Mouse (Mus musculus) ovary, postnatal 10 days (tissue): ENCODE measurements around the gene Gatm.

Experiments used
- DNase-seq: peaks from one replicate; pipeline ENCODE4 v3.0.0; 2022; ENCODE audit warnings: low spot score

Gatm gene

DNA sequence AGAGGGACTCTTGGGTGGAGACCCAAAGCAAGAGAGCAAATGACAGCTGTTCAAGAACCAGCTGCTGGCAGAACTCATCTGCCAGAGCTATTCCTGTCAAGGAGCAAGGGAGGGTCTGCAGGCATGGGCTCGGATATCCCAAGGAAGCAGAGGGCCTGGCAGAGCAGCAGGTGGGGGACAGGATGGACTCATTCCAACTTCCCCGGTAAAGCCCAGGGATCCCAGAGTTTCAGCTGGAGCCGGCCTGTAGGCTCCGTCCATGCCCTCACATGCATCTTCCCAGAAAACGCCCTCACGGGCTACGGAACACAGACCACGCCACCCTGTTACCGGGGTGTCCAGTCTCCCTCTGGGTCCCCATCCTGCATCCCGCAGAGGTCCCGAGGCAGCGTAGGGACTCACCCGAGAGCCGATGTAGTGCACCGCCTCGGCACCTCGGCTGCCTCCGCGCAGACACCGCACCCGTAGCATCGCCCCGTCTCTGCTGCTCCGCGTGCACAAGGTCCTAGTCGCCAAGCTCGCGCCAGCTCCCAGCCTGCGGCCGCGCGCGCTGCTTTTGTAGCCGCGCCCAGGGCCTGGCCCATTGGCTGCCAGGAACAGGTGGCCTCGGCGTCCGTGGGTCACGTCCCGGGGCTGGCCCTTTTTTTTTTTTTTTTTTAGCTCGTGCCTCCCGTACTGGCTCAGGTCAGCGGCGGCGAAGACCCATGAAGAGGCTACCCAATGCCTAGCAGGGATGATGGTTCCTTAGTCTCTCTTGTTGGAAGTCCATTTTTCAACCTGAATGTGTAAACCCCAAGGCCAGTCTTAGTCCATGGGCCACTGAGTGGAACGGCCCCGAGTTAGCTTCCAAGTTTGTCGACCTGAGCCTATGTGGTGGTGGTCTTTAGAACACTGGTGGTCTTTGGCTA is at the start of gene Gatm:
Gatm (minus strand) TSS at position 558 of the 908 bp plus-strand sequence.
- DNase-seq = peak; percentile 39

DNA sequence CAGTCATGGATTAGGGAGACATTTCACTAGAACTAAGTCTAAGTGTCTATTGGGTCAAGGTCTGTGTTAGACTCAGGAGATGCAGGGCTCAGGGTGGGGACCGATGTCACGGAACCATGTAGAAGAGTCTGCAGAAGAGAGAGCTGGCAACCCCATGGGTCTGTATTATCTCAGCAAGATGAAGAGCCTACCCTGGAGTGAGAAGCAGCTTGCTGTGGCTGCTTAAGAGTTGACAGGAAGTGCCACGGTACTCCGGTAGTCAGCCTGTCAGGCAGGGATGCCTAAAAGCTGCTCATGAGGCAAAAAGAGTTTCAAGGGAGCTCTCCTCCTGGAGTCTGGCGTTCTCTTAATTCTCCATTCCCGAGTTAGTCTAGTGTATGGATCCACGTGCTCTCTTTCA is 48.7 kb upstream of the Gatm start:
- no peak for DNase-seq

DNA sequence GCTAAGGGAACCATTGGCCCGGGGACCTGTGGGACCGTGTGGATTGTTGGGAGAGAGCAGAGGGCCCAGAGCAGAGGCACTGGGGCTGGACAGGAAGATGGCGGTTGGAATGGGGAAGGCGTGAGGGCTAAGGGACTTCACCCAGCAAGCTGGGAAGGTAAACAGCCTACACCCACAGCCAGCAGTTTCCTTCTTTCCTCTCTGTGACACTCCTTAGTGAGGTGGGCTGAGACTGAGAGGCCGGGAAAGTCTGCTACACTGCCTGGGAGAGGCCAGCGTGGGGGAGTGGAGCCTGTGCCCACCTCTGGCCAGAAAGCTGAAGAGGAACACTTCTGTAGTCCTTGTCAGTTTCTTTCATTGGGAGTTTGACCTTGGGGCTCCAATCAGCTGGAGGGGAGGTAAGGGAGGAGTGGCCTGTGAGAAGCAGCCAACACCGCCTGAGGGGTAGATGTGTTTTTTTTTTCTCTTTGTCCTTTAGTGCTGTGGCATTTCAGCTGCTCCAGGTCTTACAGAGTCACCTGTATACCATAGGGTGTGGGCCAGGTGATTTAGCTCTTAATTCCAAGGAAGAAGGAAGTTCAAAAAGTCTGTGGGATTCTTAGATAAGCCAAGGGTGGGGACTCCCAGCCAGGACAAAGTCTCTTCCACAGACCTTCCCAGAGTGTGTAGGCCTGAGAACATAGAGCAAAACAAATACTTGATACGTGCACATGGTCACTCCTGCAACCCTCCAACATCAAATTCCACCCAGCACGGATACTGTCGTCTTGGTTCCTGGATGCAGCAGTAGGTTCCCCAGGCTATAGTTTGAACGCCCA is 46.8 kb upstream of the Gatm start:
- DNase-seq = no peak

DNA sequence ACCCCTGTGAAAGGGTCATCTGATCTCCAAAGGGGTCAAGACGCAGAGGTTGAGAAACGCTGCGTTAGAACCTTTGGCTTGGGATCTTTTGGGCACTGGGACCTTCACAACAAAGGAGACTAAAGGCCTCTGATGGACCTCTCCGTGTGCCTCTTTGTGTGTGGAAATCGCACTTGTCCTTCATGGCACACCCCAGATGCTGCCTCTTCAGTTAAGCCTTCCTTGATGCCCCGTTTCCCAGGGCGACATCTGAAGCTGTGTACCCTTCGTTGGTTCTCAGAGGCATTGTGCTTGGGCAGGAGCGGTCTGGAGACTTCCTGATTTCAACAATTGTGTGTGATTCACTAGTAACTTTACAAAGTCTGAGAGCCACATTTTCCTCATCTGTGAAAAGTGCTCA is 45.7 kb upstream of the Gatm start:
- no peak for DNase-seq

DNA sequence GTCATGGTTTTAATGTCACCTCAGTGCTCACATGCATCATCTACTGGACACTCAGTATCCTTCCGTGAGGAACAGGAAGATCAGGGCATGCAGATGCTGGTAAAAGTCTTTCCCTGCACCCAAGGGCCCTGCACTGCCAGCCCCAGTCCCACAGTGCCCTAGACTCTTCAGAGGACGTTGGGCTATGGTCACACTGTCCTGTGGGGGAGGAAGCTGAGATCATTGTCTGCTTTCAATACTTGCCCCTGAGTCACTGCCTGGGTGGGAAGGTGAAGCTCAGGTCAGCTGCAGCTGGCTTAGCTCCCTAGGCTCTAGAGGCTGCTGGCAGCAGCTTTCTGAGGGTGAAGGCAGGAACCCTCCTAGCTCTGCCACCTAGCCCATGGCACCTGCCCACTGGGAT is 44.9 kb upstream of the Gatm start:
- no peak for DNase-seq

DNA sequence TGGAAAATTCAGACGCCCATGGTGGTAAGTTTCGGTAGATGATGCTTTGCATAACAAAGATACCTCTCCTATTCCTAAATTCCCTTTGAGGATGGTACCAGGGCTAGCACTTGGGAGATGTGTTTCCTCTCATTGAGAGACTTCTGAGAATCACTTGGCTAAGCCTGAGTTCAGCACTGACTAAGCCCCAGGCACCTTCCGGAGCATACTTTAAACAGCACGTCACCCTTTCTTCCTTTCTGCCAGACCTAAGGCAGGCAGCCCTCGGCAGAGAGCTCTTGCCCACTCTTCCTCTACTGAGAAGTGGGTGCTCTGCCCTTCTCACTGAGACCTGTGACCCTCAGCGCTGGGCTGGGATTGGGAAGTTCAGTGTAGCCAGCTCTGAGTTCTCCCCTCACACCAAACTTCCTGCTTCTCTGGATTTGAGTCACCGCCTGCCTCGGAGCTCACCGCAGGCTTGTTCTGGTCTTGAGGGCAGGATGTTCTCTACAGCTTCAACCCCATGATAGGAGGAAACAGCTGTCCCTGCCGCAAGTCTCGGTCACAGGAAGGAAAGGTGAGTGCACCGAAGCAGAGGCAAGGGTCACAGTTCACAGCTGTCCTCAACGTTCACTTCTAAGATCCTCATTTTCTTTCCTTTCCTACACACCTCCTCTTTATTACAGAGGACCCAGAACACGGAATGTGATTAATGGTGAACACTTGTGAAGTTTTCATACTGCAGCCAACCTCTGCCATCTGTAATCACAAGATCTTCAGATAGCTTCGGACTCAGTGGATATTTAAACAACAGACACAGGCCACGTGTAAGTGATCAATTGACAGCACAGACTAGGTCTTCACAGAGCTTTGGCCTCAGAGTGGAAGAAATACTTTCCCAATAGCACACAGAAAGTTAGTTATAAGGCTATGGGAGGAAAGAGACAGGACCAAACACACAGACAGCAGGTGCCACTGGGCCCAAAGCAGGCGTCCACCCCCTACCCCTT is 41.3 kb upstream of the Gatm start:
- no peak for DNase-seq

DNA sequence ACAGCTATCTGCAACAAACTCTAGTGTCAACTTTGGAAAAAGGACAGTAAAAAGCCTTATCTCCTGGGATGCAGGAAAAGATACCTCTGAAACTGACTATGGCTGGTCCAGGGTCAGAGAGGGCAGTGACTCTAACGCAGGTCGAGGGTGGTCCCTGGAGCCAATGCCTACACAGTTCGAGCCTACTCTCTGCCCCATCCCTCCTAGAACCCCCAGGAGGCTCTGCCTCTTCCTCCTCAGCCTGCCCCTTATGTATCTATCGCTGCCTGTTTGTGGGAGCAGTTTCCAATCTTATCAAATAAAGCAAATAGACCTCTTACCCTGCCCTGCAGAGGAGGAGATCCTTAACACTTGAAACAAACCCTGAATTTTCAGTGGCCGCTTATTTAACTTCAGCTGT is 27.6 kb upstream of the Gatm start:
- no peak for DNase-seq

DNA sequence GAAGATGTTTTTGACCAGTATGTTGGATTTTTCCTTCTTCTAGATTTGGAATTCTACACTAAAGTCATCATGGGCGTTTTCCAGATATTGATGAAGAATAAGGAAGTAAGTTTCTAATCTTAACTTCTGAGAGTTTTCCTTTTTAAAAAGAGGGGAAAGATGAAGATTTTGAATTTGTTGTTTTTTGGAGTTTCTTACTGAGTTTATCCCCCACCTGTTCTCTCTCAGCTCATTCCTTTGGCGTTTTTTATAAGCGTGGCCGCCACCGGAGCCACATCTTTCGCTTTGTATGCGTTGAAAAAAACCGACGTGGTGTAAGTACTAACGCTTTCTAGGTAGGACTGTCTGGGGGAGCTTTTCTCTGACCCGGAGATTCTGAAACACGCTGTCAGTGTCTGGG is 26.9 kb upstream of the Gatm start:
- DNase-seq = no peak

DNA sequence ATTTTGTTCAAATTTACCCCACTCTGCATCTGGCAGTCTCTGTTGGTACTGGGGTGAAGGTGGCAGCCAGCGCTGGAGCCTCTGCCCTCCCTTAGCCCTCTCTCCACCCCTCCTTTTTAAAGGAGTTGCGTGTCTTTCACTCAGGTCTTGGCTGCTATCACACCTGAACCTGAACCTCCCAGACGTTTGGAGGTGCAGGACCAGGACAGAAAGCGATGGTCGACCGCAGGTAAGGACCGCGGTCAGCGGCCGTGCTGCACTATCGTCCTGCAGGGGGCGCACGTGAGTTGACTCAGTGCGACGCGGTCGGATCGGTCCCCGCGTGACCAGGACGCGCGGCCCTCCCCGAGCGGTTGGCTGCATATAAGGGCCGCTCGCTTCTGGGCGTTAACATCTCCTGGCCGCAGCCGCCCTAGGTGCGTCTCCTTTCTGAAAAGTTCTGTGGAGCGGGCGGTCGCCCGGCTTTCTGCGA is 26.5 kb upstream of the Gatm start:
- DNase-seq = peak; percentile 47

DNA sequence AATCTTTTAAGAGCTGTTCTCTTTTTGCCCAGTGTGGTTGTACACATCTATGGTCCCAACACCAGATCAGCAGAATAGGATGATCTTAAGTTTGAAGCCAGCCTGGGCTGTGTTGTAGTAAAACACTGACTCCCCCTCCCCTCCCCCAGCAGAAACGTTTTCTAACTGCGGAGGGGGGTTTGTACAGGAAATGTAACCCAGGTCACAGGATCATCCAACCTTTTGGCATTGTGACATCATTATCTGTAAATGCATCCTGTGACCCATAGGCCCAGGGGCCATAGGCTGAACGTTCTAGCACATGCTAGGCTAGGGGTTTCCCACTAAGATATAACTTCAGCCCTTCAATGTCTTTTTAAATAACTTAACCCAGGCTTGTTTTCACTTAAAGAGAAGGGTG is 25.6 kb upstream of the Gatm start, which contains the start of gene AA467197:
AA467197 (plus strand) TSS at position 301 of the 400 bp plus-strand sequence.
- DNase-seq = no peak

DNA sequence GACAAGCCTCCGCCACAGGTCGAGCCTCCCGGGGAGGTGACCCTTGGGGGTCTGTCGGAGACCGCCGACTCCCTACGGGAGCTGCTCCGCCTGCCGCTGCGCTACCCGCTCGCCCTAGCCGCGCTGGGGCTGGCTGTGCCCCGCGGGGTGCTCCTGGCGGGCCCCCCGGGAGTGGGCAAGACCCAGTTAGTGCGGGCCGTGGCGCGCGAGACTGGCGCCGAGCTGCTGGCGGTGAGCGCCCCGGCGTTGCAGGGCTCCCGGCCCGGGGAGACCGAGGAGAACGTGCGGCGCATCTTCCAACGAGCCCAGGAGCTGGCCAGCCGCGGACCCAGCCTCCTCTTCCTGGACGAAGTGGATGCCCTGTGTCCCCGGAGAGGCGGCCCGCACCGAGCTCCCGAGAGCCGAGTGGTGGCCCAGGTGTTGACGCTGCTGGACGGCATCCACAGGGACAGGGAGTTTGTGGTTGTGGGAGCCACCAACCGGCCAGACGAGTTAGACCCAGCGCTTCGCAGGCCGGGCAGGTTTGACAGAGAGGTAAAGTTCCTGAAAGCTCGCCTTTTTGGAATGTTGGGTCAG is 20.2 kb upstream of the Gatm start:
- no peak for DNase-seq

DNA sequence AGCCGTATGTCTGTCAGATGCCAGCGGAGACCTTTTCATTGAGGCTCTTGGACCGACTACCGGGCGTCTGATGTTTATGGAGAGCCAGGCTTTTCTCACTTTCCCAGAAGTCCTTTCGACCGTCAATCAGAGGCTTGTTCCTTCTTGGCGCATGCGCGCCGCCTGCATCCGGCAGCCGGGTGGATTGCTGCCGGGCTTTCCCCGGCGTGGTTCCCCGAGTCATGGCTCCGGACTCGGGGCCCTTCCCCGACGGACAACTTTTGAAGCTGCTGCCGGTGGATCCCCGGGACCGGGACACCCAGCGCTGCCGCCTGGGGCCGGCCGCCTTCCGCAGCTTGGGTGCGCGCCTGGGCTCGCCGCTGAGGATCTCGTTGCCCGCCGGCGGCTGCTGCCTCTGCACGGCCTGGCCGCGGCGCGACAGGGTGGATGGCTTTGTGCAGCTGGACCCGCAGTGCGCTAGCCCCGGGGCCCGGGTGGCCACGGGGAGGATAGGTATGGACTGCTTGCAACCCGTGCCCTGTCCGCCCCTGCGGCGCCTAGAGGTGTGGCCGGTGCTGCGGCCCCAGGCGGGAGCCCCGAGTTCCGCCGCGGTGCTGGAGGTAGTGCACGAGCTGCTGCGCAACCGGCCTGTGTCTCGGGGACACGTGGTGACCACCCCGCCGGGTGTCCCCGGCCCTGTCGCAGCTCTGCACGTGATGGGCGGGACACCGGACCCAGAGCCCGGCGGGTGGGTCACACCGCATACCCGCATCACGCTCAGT is 19.5 kb upstream of the Gatm start:
- peak; percentile 59 for DNase-seq

DNA sequence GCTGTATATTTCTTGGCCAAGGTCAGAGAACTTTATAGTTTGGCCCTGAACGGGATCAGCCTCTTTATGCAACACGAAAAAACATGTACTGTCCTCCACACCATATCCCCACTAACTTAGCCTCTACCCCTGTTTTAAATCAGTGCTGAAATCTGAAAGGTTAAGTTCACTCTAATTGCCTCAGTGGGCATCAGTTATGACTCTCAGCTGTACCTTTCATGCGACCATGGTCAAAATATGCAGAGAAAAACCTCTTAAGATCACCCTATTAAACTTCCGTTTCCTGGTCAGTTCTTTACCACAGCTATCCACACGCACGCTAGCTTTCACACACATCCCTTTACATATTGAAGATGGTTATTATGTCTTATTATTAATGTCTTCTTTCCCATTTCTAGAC is 18.8 kb upstream of the Gatm start:
- DNase-seq = no peak

DNA sequence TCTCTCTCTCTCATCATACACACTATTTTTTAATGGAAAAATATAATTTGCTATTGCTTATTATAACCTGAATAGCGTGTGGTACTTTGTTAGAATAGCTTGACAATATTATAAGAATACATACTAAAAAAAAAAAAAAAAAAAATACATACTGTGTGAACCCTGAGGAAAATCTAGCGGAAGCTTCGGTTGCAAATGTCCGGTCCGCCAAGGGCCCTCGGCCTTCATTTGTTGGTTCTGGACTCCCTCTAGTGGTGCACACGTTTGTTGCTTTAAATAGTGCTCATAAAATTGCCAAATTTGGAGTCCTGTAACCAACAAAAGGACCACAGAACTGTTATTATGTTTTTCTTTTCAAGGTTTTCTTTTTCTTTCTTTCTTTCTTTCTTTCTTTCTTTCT is 17.9 kb upstream of the Gatm start:
- no peak for DNase-seq

DNA sequence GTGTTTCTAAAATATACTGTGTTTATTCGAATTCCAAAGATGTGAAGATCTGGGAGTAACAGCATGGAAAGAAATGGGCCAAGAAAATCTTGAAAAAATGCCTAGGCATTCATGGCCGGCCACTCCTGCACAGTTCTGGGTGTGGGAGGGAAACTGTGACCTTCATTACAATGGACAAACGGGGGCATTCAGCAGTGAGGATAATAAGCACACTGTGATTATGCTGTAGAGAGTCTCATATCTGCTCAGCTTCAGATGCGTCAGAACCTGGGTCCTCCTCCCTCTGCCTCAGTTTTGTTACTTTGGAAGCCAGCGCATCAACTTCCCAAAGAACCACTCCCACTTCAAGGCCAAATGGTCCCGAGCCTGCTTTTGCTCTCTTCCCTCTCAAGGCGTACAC is 14.8 kb upstream of the Gatm start:
- no peak for DNase-seq

DNA sequence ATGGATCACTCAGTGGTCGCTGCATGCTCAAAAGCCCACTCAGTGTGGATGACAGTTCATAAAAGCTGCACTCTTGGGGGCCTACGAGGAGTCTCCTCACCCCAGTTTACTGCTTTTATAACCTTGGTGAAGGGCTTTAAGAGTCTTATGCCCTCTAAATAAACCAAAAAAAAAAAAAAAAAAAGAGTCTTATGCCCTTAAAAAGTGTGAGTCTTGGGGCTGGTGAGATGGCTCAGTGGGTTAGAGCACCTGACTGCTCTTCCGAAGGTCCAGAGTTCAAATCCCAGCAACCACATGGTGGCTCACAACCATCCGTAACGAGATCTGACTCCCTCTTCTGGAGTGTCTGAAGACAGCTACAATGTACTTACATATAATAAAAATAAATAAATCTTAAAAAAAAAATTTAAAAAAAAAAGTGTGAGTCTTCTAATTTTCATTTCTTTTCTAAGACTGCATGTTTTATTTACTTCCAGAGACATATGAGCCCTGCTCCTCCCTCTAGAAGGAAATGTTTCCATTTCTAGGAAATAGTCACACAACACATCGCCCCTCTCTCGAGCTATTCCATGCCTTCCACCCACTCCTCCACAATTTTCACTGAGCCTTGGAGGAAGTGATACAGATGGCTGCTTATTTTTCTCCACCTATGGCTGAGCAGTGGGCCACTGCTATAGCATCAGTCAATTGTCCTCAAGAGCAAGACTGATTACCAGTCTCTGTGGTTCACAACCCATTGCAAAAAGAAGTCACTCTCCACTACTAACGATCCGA is 10.4 kb upstream of the Gatm start:
- no peak for DNase-seq

DNA sequence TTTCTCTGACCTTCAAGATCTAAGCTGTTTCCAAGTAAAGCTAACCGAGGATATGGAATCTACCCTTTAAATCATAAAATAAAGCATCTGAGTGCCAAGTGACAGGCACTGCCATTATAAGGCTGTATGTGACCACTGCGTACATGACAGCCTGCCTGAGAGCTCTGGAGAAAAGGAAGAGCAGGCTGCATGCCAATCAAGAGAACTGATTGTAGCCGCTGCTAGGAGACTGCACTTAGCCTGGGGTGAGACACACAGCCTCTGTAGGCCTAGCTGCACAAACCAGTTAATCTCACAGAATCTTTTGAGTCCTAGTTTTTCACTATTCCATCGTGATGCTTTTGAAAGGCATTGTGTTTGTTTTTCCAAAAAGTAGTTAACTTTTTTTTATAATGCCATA is 7.6 kb upstream of the Gatm start:
- DNase-seq = no peak

DNA sequence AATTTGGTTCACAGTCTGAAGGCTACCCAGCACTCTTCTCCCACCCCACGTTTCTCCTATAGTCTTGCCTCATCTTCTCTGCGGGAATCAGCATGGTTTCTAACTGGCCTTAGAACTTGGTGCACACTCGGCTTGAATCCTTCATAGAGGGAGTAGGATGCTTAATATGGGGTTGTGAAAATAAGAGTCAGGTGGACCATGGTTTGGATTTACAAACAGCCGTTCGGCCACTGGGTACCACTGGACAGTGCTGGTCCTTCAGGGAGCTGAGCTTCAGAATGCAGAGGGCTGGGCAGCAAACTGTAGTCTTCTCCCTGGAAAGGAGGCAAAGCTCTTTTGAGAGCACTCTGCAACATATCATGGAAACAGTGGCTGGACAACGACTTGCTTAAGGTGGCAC is 6.7 kb upstream of the Gatm start:
- no peak for DNase-seq

DNA sequence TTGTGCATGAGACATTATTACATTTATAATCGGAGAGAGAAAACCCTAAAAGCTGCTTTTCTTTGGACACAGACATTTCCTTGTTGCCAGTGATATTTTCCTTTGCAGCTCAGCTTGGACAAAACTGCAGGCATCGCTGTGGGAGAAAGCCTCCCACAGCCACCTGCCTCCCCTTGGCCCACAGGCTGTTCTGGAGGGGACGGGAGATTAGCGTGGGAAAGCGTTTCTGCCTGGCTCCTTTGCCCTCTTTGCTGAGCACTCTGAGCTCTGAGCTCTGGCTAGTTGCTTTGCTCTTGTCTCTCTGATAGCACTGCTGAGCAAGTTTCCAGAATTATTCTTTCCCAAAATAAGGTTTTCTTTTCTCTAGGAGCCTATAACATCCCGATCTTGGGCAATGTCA is 5.1 kb upstream of the Gatm start:
- DNase-seq = no peak

DNA sequence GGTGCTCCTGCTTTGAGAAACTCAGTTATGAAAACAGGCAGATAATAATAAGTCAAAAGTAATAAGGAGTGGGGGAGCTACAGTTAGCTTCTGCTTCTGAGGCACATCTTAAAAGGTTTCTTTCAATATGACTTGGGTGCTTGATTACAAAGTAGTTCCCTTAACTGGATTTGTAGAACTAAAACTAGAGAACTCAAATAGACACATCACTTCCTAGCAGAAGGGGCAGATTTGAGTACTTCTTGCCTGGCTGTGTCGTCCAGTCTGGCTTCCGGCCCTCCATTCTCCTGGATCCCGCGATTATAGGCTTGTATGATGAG is 511 bp upstream of the Gatm start:
- no peak for DNase-seq
